Mouse (Mus musculus) MEL (cell line): ENCODE measurements around the gene Nr2c2ap.

Experiments used
- CTCF ChIP-seq, 3 experiments: IDR thresholded peaks in 2 of 3; conservative IDR thresholded peaks in 1 of 3; 2 replicates each; pipeline ENCODE4 v1.5.1; 2011 to 2012; ENCODE audit warnings: low read length in 3 of 3, low read depth in 2 of 3, mild to moderate bottlenecking in 2 of 3, improper control_type of control experiment in 1 of 3, inconsistent platforms in 1 of 3, mixed read lengths in 1 of 3, moderate library complexity in 1 of 3; ENCODE audit not compliant: control insufficient read depth in 1 of 3, insufficient read depth in 1 of 3, poor library complexity in 1 of 3, severe bottlenecking in 1 of 3
- GABPA ChIP-seq: IDR thresholded peaks from 2 replicates; pipeline ENCODE4 v1.6.1; 2012; ENCODE audit warnings: low read depth, mild to moderate bottlenecking, inconsistent platforms, low read length, improper control_type of control experiment, moderate library complexity
- HCFC1 ChIP-seq: IDR thresholded peaks from 2 replicates; pipeline ENCODE4 v1.6.1; 2012; ENCODE audit warnings: low read depth, mild to moderate bottlenecking, inconsistent platforms, low read length, improper control_type of control experiment, moderate library complexity
- POLR2A ChIP-seq, 2 experiments: IDR thresholded peaks; 2 replicates each; pipeline ENCODE4 v1.6.1; 2011 to 2012; ENCODE audit warnings: low read length in 2 of 2, mild to moderate bottlenecking in 2 of 2, control low read depth in 1 of 2, improper control_type of control experiment in 1 of 2, low read depth in 1 of 2, moderate library complexity in 1 of 2; ENCODE audit not compliant: control insufficient read depth in 1 of 2, insufficient read depth in 1 of 2, poor library complexity in 1 of 2
- SMC3 ChIP-seq: IDR thresholded peaks from 2 replicates; pipeline ENCODE4 v1.6.1; 2011; ENCODE audit warnings: low read depth, low read length, improper control_type of control experiment
- TCF12 ChIP-seq: IDR thresholded peaks from 2 replicates; pipeline ENCODE4 v1.6.1; 2014; ENCODE audit warnings: low read depth, mild to moderate bottlenecking, inconsistent platforms, low read length, improper control_type of control experiment, moderate library complexity
- USF2 ChIP-seq, 2 experiments: IDR thresholded peaks; 2 replicates each; pipeline ENCODE4 v1.6.1; 2011 to 2012; ENCODE audit warnings: improper control_type of control experiment in 2 of 2, low read length in 2 of 2, borderline replicate concordance in 1 of 2, inconsistent platforms in 1 of 2, low read depth in 1 of 2, mild to moderate bottlenecking in 1 of 2; ENCODE audit not compliant: insufficient read depth in 1 of 2

DNA sequence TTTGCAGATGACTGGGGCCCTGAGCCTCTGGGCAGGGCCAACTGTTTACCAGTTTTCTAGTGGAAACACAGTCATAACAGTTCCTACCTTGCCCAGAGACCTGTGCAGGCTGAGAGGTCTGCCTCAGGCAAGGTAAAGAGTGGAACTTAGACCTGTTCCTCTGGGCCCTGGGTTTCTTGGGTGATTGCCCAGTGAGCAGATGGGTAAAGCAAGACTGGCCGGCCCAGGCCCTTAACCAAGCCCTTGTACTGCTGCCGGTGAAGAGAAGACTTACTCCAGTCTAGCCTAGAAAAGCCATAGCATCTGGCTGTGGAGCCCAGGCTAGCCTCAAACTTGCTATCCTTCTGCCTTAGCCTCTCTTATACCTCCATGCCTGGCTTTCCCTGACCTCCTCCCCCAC lies 49.2 kb upstream of the Nr2c2ap start:
- TF ChIP-seq POLR2A (IDR thresholded peaks at IDR 0.05; ENCODE audit: control insufficient read depth in 1 of 2, insufficient read depth in 1 of 2, low read depth in 1 of 2, low read length in 2 of 2, poor library complexity in 1 of 2) (no peak), CTCF (IDR thresholded peaks at IDR 0.05 in 2 of 3, conservative IDR thresholded peaks at IDR 0.05 in 1 of 3; ENCODE audit: control insufficient read depth in 1 of 3, insufficient read depth in 1 of 3, low read depth in 2 of 3, low read length in 3 of 3, poor library complexity in 1 of 3, severe bottlenecking in 1 of 3) (no peak), USF2 (IDR thresholded peaks at IDR 0.05; ENCODE audit: borderline replicate concordance in 1 of 2, insufficient read depth in 1 of 2, low read depth in 1 of 2, low read length in 2 of 2) (no peak), TCF12 (no peak), GABPA (no peak), SMC3 (no peak), HCFC1 (no peak)
